Mouse (Mus musculus) hindlimb bud, embryonic 11.5 days (tissue): ENCODE results near the gene Erc2.

Source experiments
- DNase-seq: peaks from one replicate; pipeline ENCODE4 v3.0.0-alpha.2; 2012; ENCODE audit warnings: low read depth, low spot score; ENCODE audit errors: extremely low spot score

Erc2 gene

DNA sequence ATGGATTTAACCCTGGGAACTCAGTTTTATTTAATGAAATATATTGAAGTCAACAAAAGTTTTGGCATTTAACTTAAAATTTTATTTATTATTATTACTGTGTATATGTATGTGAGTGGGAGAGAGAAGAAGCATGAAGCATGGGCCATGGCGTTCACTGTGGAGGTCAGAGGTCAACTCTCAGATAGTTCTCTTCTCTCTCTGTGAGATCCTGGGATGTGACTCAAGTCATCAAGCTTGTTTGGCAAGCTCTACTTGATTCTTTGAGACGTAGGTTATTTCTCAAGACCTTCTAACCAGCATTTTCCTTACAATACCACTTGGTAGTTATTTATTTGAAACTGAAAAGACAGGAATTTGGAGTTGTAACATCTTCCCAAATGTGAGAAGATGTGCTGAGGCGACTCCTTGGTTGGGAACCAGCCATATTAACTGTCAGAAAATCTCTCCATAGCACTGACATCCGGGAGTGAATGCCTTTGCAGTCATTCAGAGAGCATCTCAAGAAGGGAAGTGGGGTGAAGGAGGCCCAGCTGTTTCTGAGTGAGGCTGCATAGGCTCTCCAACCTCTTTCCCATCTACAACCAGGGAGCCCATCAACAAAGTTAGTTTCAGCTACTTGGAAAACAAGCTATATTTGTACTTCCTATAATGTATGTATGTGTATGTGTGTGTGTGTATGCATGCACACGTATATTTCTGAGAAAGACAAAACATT, 299.6 kb downstream of the Erc2 start:
- DNase-seq = no peak

- DNase-seq = no peak
Observed at GRCm38 (mm10) chr14:27927369-27927768, 305.1 kb downstream of the Erc2 start.

- DNase-seq = no peak
Observed at GRCm38 (mm10) chr14:27933533-27933932, 311.3 kb downstream of the Erc2 start.

DNA sequence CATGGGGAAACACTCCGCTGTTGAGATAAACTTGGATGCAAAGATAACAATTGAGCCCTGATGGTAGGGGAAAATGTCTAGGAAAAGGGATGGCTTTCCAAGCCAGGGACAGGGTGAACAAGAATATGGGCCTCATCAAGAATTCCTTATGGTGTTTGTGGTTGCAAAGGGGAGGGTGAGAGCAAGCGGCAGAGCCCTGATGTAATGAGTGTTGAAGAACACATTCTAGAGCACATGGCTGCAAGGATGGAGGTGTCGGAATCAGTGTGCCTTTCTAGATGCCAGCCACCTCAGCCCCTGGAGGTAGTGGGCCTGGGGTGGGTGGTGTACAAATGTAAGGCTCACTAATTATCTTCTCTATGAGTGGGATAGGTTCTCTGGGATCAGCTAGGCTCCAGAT, 313.5 kb downstream of the Erc2 start:
- no peak for DNase-seq

DNA sequence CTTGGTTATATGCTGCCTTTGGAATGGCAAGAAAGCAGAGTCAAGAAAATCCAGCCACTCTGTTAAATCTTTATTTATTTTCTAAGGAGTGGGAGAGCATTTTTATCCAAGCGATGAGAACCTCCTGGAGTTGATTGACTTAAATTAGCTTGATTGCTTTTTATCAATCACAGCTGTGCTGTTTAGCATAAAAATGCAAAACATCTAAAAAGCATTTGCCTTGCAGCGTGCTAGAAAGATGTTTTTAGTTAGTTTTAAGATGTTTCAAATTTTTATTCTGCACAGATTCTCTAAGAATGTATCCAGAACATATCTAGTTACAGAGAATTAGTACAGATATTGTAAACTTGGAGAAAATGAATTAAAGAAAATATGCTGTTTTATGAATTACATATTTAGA, 315.7 kb downstream of the Erc2 start:
- no peak for DNase-seq

GRCm38 (mm10) chr14:27945276-27945675, 323.0 kb downstream of the Erc2 start:
- DNase-seq = no peak

GRCm38 (mm10) chr14:27946211-27946610, 324.0 kb downstream of the Erc2 start:
- no peak for DNase-seq

DNA sequence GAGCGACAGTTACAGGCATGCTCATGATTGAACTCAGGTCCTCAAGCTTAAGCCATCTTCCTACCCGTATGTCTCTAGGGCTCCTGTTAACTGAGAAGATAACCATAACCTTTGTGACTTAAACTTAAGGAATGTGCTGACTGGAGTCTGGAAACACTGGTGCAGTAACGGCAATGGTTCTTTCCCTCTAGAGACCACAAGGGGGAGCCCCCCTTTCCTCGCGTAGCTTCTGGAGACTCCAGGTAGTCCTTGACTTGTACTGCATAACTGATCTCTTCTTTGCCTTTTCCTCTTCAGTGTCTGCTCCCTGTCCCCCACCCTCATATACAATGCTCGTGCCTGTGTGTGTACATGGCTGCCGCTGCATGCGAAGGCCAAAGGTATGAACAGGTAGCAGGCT, 326.2 kb downstream of the Erc2 start:
- no peak for DNase-seq

DNA sequence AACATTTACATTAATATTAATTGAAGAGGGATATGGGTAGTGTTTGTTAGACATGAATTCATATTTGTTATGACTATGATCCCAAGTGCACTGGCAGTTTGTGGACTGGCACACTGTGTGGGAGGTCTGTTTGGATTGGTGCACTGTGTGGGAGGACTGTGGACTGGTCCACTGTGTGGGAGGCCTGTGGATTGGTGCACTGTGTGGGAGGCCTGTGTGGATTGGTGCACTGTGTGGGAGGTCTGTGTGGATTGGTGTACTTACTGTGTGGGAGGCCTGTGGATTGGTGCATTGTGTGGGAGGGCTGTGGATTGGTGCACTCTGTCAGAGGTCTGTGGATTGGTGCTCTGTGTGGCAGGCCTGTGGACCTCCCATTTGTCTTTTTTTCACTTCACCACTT, 331.6 kb downstream of the Erc2 start:
- DNase-seq = no peak

DNA sequence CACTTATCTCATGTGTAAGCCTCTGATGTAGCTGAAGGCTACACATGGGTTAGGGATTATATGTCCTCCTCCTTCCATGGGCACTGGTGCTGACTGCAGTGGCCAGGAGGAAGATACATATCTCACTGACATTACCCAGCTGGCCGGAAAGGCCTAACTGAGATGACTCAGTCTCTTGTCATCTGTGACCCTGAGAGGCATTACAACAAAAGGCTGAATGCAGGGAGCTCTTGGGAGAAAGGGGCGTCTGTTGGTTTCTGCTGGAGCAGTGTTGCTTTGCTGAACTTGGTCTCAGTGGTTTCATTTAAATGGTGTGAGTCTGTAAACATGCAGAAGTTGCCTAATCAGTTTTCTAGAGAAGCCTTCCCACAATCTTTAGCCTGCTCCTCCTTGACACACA, 334.6 kb downstream of the Erc2 start:
- DNase-seq = no peak

DNA sequence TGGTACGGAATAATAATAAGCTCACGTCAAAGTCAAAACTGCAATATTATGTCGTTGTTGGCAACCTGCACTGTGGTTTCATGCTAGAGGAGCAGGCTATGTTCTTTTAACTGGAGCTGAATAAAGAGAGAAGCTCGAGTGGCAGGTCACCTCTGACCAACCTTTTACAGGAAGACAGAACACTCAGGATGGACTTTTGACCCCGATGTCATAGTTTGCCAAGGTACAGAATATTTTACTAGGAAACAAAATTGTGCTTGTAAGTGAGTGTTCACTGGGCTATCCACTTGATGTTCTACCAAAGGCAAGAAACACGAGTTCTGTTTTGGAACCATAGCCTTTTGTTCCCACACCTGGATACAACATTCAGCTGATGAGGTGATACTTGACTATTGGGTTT, 351.5 kb downstream of the Erc2 start:
- no peak for DNase-seq

GRCm38 (mm10) chr14:27975661-27976060, 353.4 kb downstream of the Erc2 start:
- DNase-seq = no peak

GRCm38 (mm10) chr14:27984758-27985157, 362.5 kb downstream of the Erc2 start:
- DNase-seq = no peak

- no peak for DNase-seq
Observed at GRCm38 (mm10) chr14:27985201-27985600, 363.0 kb downstream of the Erc2 start.

DNA sequence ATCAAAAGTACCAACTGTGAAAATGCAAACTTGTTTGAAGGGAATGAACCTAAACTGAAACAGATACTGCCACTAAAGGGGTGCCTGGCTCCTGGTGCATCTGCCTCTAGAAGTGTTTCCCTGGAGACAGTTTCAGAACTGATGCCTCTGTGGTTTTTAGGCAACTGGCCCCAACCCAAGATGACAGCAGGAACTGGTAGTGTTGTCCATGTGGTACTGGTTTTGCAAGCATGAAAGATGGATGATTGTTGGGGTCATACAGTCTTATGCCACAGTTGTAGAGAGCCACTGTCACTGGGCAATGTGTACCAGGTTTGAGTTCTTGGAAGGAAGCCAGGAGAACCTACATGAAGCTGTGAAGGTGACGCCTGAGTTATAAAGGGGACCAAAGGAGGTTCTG, 365.2 kb downstream of the Erc2 start:
- DNase-seq = no peak

- no peak for DNase-seq
Observed at GRCm38 (mm10) chr14:27998551-27998950, 376.3 kb downstream of the Erc2 start.

GRCm38 (mm10) chr14:28004023-28004422, 381.8 kb downstream of the Erc2 start:
- DNase-seq = no peak

- no peak for DNase-seq
Observed at GRCm38 (mm10) chr14:28010536-28011280, 388.5 kb downstream of the Erc2 start.

- DNase-seq = no peak
Observed at GRCm38 (mm10) chr14:28023199-28023598, 401.0 kb downstream of the Erc2 start.

- no peak for DNase-seq
Observed at GRCm38 (mm10) chr14:28030870-28031269, 408.6 kb downstream of the Erc2 start.

GRCm38 (mm10) chr14:28035013-28035412, 412.8 kb downstream of the Erc2 start:
- no peak for DNase-seq

DNA sequence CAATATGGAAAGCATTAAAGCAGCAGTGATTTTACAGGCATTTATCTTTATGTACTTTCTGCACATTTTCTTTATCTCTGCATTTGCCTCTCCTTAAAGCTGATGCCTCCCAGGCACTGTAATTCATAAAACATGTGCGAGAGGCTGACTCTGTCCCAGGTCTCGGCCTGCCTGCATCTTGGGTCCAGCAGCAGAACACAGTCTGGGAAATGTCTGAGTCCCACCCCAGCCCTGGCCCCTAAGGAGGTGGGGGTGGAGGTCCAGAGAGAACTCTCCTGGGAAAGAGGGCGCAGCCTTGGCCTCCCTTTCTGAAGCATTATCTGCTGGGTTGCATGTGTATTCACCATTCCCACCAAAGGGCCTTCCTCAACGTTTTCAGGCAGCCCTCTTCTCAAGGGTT, 420.9 kb downstream of the Erc2 start:
- no peak for DNase-seq

GRCm38 (mm10) chr14:28051646-28052045, 429.4 kb downstream of the Erc2 start:
- no peak for DNase-seq
